Comparison of ENCODE assay signal across 8 mouse cellular contexts in the genomic region with DNA sequence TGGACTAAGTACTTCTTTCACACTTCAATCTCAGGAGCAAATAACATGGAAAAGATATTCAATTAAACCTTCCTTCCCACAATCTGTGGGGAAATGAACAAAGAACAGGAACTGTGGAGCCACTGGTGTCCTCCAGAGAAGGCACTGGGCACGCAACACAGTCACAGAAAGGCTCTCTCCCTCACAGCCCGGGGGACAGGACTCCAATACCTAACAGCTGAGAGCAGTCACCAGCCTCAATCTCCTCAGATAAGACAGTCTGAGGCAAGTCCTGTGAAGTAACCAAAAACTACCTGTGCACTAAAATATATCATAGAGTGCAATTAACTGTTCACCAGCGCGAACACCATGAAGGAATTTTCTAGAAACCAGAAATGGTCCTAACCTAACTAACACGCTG. TPM values are rescaled to one million over a fixed set of nuclear protein-coding genes. Genes with fewer than 3 reads are reported as not detected.
DNase-seq lines count a peak whose midpoint lies in the region; ATAC-seq and TF ChIP-seq lines count a peak whose summit lies in the region.

No protein-coding gene starts in this region.

- intact Hi-C loops in left cerebral cortex, adult 2 months (cut with DNase I), result loop anchor here (5.0 kb wide), 4 partner anchors 43 to 88 kb away; partner anchors contain the start of genes Fgfr1op2 and Ints13
- intact Hi-C loops in left cerebral cortex, postnatal 4 days (cut with DNase I), result no loop called here
- intact Hi-C loops in left cerebral cortex, postnatal 14 days (cut with DNase I), result loop anchor here (5.0 kb wide), 1 partner anchor 58 kb away; no protein-coding TSS in a partner anchor

- no peaks in the 10 kb centered on the region for H3K36me3 ChIP-seq in forebrain, embryonic 16.5 days (ENCODE audit: control insufficient read depth, insufficient read depth)
- no peaks in the 10 kb centered on the region for H3K36me3 ChIP-seq in intestine, postnatal 0 days (ENCODE audit: control insufficient read depth, insufficient read depth)
- H3K36me3 ChIP-seq in neural tube, embryonic 12.5 days, result no peaks in the 10 kb centered on the region

- no peak for DNase-seq in left cerebral cortex, adult 2 months (ENCODE audit: extremely low spot score in 1 of 2, low spot score in 2 of 2)
- DNase-seq in left cerebral cortex, postnatal 4 days, result no peak
- no peak for DNase-seq in left cerebral cortex, postnatal 14 days (ENCODE audit: low spot score in 2 of 2)
- DNase-seq in cerebellum, postnatal 10 days, result no peak

- peaks cover 13% of the 10 kb centered on the region; the same call in 1 of the 2 replicates for H3K27me3 ChIP-seq in forebrain, embryonic 16.5 days (replicated peaks; ENCODE audit: control insufficient read depth, insufficient read depth, low read length)
- H3K27me3 ChIP-seq in intestine, postnatal 0 days (replicated peaks; ENCODE audit: control insufficient read depth, insufficient read depth, low read length), result 0 out of 2 replicates have a peak, but pooled peaks cover 14% of the 10 kb centered on the region
- H3K27me3 ChIP-seq in neural tube, embryonic 12.5 days (replicated peaks), result peaks cover 26% of the 10 kb centered on the region

- ATAC-seq in forebrain, embryonic 16.5 days, result no peak
- no peak for ATAC-seq in intestine, postnatal 0 days
- no peak for ATAC-seq in neural tube, embryonic 12.5 days (ENCODE audit: low FRiP score, low read depth)
- ATAC-seq in inflammation-experienced regulatory T-cells, adult 6 months, result no peak

- WGBS in forebrain, embryonic 16.5 days, result 76% methylated on average over 5 of the region's 5 CpGs
- WGBS in intestine, postnatal 0 days, result 68% methylated on average over 5 of the region's 5 CpGs
- 77% methylated on average over 5 of the region's 5 CpGs for WGBS in neural tube, embryonic 12.5 days

- H3K4me2 ChIP-seq in forebrain, embryonic 16.5 days (ENCODE audit: low read length), result peak overlapping the region; percentile 78; the same call in 1 of the 2 replicates
- H3K4me2 ChIP-seq in intestine, postnatal 0 days (replicated peaks; ENCODE audit: low read depth), result peak overlapping the region; percentile 98
- peak overlapping the region; percentile 91; the same call in 1 of the 2 replicates for H3K4me2 ChIP-seq in neural tube, embryonic 12.5 days (replicated peaks)

- H3K4me1 ChIP-seq in forebrain, embryonic 16.5 days (replicated peaks; ENCODE audit: control insufficient read depth, insufficient read depth, low read length), result peaks cover 16% of the 10 kb centered on the region
- no peaks in the 10 kb centered on the region for H3K4me1 ChIP-seq in intestine, postnatal 0 days (replicated peaks; ENCODE audit: control insufficient read depth, insufficient read depth, low read length)
- peaks cover 12% of the 10 kb centered on the region for H3K4me1 ChIP-seq in neural tube, embryonic 12.5 days

- peak overlapping the region; percentile 60 for H3K4me3 ChIP-seq in left cerebral cortex, adult 2 months
- 0 out of 2 replicates have a peak overlapping the region, but pooled peaks have one; percentile 54 for H3K4me3 ChIP-seq in forebrain, embryonic 16.5 days (replicated peaks; ENCODE audit: low read length)
- H3K4me3 ChIP-seq in intestine, postnatal 0 days (ENCODE audit: low read depth, low read length), result peak overlapping the region; percentile 77
- H3K4me3 ChIP-seq in neural tube, embryonic 12.5 days, result no peak overlapping the region

- H3K9me3 ChIP-seq in forebrain, embryonic 16.5 days (ENCODE audit: control insufficient read depth, low read length), result no peaks in the 10 kb centered on the region
- no peaks in the 10 kb centered on the region for H3K9me3 ChIP-seq in intestine, postnatal 0 days (ENCODE audit: control insufficient read depth)
- no peaks in the 10 kb centered on the region for H3K9me3 ChIP-seq in neural tube, embryonic 12.5 days

- no peak for TF ChIP-seq CTCF in left cerebral cortex, adult 2 months (IDR thresholded peaks at IDR 0.05)
- no peak for TF ChIP-seq CTCF in intestine, postnatal 0 days (IDR thresholded peaks at IDR 0.05; ENCODE audit: low read depth)

- H3K27ac ChIP-seq in left cerebral cortex, adult 2 months, result peak overlapping the region; percentile 85
- no peak overlapping the region for H3K27ac ChIP-seq in forebrain, embryonic 16.5 days (ENCODE audit: low read length)
- H3K27ac ChIP-seq in intestine, postnatal 0 days (ENCODE audit: low read depth, low read length), result no peak overlapping the region
- no peak overlapping the region for H3K27ac ChIP-seq in neural tube, embryonic 12.5 days

- no peak overlapping the region for H3K9ac ChIP-seq in forebrain, embryonic 16.5 days (replicated peaks; ENCODE audit: low read depth, low read length)
- no peak overlapping the region for H3K9ac ChIP-seq in intestine, postnatal 0 days (ENCODE audit: low read depth, low read length)
- no peak overlapping the region for H3K9ac ChIP-seq in neural tube, embryonic 12.5 days

RNA-seq across cellular contexts. Expression of gene Itpr2, which starts 1.3 kb away (rescaled TPM):
- total RNA-seq in left cerebral cortex, adult 2 months (2021), result 10 to 100 TPM; 12.3 to 15.4 TPM
- 10 to 100 TPM; 11.3 to 12.9 TPM for total RNA-seq in left cerebral cortex, postnatal 4 days (2021)
- 4.7 and 6.1 TPM in 2 replicates for polyA plus RNA-seq in forebrain, embryonic 16.5 days (2015; fragmentation: Nextera tagmentation; extraction: Ambion mirVana)
- polyA plus RNA-seq in intestine, postnatal 0 days (2015; fragmentation: Nextera tagmentation; extraction: Ambion mirVana), result 6.3 and 8.6 TPM in 2 replicates
- 4.3 and 7.3 TPM in 2 replicates for polyA plus RNA-seq in neural tube, embryonic 12.5 days (2016; fragmentation: Nextera tagmentation; extraction: Ambion mirVana)
- total RNA-seq in left cerebral cortex, postnatal 14 days (2021), result 10 to 100 TPM; 19.2 to 20.8 TPM
- polyA plus RNA-seq in inflammation-experienced regulatory T-cells, adult 6 months (2017; shearing (Covaris generic)), result 100 to 1,000 TPM in 1 of 3 experiments, 10 to 100 TPM in 2; 43.2 to 111 (median 94.9) TPM
